Comparison of ENCODE assay signal across 7 mouse cellular contexts in genomic region chr4:35156751-35157611, GRCm38 (mm10). TPM values are rescaled to one million over a fixed set of nuclear protein-coding genes. Genes with fewer than 3 reads are reported as not detected.
DNase-seq lines count a peak whose midpoint lies in the region; ATAC-seq and TF ChIP-seq lines count a peak whose summit lies in the region.

Gene Mob3b (minus strand): TSS chr4:35157484.

- 0 out of 2 replicates have a peak, but pooled peaks cover 3% of the 10 kb centered on the region for H3K4me1 ChIP-seq in embryonic facial prominence, embryonic 14.5 days (ENCODE audit: control insufficient read depth, insufficient read depth, low read length)
- peaks cover 8% of the 10 kb centered on the region; the same call in 1 of the 2 replicates for H3K4me1 ChIP-seq in limb, embryonic 14.5 days (ENCODE audit: control insufficient read depth, insufficient read depth, low read length)
- H3K4me1 ChIP-seq in midbrain, embryonic 16.5 days (ENCODE audit: control insufficient read depth, insufficient read depth, low read length) = peaks cover 9% of the 10 kb centered on the region; the same call in 1 of the 2 replicates
- H3K4me1 ChIP-seq in spleen, adult 2 months (ENCODE audit: control insufficient read depth, insufficient read depth, insufficient read length) = no peaks in the 10 kb centered on the region

- no peaks in the 10 kb centered on the region; the same call in 1 of the 2 replicates for H3K27me3 ChIP-seq in embryonic facial prominence, embryonic 14.5 days (replicated peaks; ENCODE audit: control insufficient read depth, insufficient read depth, low read length)
- H3K27me3 ChIP-seq in limb, embryonic 14.5 days (ENCODE audit: control insufficient read depth, insufficient read depth, low read length) = no peaks in the 10 kb centered on the region
- no peaks in the 10 kb centered on the region; the same call in none of the 2 replicates for H3K27me3 ChIP-seq in midbrain, embryonic 16.5 days (ENCODE audit: control insufficient read depth, insufficient read depth, low read depth, low read length)
- H3K27me3 ChIP-seq in spleen, adult 2 months (ENCODE audit: control insufficient read depth, insufficient read depth, low read length) = no peaks in the 10 kb centered on the region

- H3K27ac ChIP-seq in embryonic facial prominence, embryonic 14.5 days (replicated peaks; ENCODE audit: low read depth, low read length) = peak within 1 kb of the TSS; percentile 84
- H3K27ac ChIP-seq in limb, embryonic 14.5 days (replicated peaks; ENCODE audit: low read depth, low read length) = peak within 1 kb of the TSS; percentile 89
- peak within 1 kb of the TSS; percentile 41; the same call in 1 of the 2 replicates for H3K27ac ChIP-seq in midbrain, embryonic 16.5 days (ENCODE audit: low read length)
- peak within 1 kb of the TSS; percentile 64 for H3K27ac ChIP-seq in spleen, adult 2 months (ENCODE audit: insufficient read depth, low read length)

- ATAC-seq in embryonic facial prominence, embryonic 14.5 days (ENCODE audit: low read depth) = peak; percentile 83
- peak; percentile 77 for ATAC-seq in limb, embryonic 14.5 days (ENCODE audit: low FRiP score, low read depth)
- ATAC-seq in midbrain, embryonic 16.5 days = peak; percentile 88

- H3K9ac ChIP-seq in embryonic facial prominence, embryonic 14.5 days (ENCODE audit: low read depth, low read length) = peak within 1 kb of the TSS; percentile 75
- H3K9ac ChIP-seq in limb, embryonic 14.5 days (ENCODE audit: low read depth, low read length, severe bottlenecking) = peak within 1 kb of the TSS; percentile 67
- peak within 1 kb of the TSS; percentile 66 for H3K9ac ChIP-seq in midbrain, embryonic 16.5 days (ENCODE audit: low read depth, low read length)

- TF ChIP-seq POLR2A in limb, embryonic 14.5 days (IDR thresholded peaks at IDR 0.05; ENCODE audit: borderline replicate concordance, extremely low read depth, insufficient read depth, insufficient read length) = peak; percentile 23; the same call in 1 of the 2 replicates
- TF ChIP-seq POLR2A in spleen, adult 2 months (IDR thresholded peaks at IDR 0.05; ENCODE audit: low read depth, low read length) = no peak

- under 1% methylated on average over 45 of the region's 50 CpGs for WGBS in embryonic facial prominence, embryonic 14.5 days
- under 1% methylated on average over 50 of the region's 50 CpGs for WGBS in limb, embryonic 14.5 days
- under 1% methylated on average over 50 of the region's 50 CpGs for WGBS in midbrain, embryonic 16.5 days
- WGBS in spleen, adult 2 months = under 1% methylated on average over 50 of the region's 50 CpGs

- H3K4me2 ChIP-seq in embryonic facial prominence, embryonic 14.5 days (ENCODE audit: low read depth, low read length) = peak within 1 kb of the TSS; percentile 92
- H3K4me2 ChIP-seq in limb, embryonic 14.5 days (replicated peaks; ENCODE audit: low read depth, low read length, severe bottlenecking) = peak within 1 kb of the TSS; percentile 88
- H3K4me2 ChIP-seq in midbrain, embryonic 16.5 days (ENCODE audit: low read length) = peak within 1 kb of the TSS; percentile 100

- TF ChIP-seq CTCF in spleen, adult 2 months (IDR thresholded peaks at IDR 0.05; ENCODE audit: extremely low read depth, insufficient read depth, insufficient read length, insufficient replicate concordance) = peak; percentile 93

- no peaks in the 10 kb centered on the region for H3K36me3 ChIP-seq in embryonic facial prominence, embryonic 14.5 days (ENCODE audit: control insufficient read depth, insufficient read depth, low read length)
- H3K36me3 ChIP-seq in limb, embryonic 14.5 days (ENCODE audit: control insufficient read depth, insufficient read depth, low read length) = no peaks in the 10 kb centered on the region
- H3K36me3 ChIP-seq in midbrain, embryonic 16.5 days (ENCODE audit: control insufficient read depth, insufficient read depth, low read length) = no peaks in the 10 kb centered on the region
- H3K36me3 ChIP-seq in spleen, adult 2 months (ENCODE audit: control insufficient read depth, insufficient read depth, low read length) = no peaks in the 10 kb centered on the region

- peak; percentile 93 to 95 for DNase-seq in adrenal gland, postnatal 36 days
- peak; percentile 87 for DNase-seq in embryonic facial prominence, embryonic 14.5 days (ENCODE audit: low spot score)
- DNase-seq in heart, adult 9 months (ENCODE audit: low spot score in 2 of 2) = peak; percentile 72 to 82
- peak; percentile 94 for DNase-seq in kidney, adult 9 months
- peak; percentile 83 for DNase-seq in limb, embryonic 14.5 days (ENCODE audit: low spot score)
- peak; percentile 68 to 89 for DNase-seq in spleen, adult 2 months (ENCODE audit: low read depth in 1 of 2, low spot score in 2 of 2)

- no peaks in the 10 kb centered on the region for H3K9me3 ChIP-seq in embryonic facial prominence, embryonic 14.5 days (ENCODE audit: control insufficient read depth, low read length)
- H3K9me3 ChIP-seq in limb, embryonic 14.5 days (ENCODE audit: control insufficient read depth, low read length) = no peaks in the 10 kb centered on the region
- H3K9me3 ChIP-seq in midbrain, embryonic 16.5 days (replicated peaks; ENCODE audit: control insufficient read depth, low read length, poor library complexity, severe bottlenecking) = no peaks in the 10 kb centered on the region

- peak within 1 kb of the TSS; percentile 64 for H3K4me3 ChIP-seq in embryonic facial prominence, embryonic 14.5 days (ENCODE audit: low read depth, low read length)
- H3K4me3 ChIP-seq in limb, embryonic 14.5 days (replicated peaks; ENCODE audit: low read length) = peak within 1 kb of the TSS; percentile 61
- peak within 1 kb of the TSS; percentile 65 for H3K4me3 ChIP-seq in midbrain, embryonic 16.5 days (ENCODE audit: low read depth, low read length)
- peak within 1 kb of the TSS; percentile 88 for H3K4me3 ChIP-seq in spleen, adult 2 months (ENCODE audit: extremely low read depth, insufficient read depth, insufficient read length)

RNA-seq across cellular contexts. Expression of gene Mob3b, which starts in this region (rescaled TPM):
- total RNA-seq in adrenal gland, postnatal 36 days (2021) = 10 to 100 TPM; 28.9 to 31.8 TPM
- 6.3 and 7.2 TPM in 2 replicates for polyA plus RNA-seq in embryonic facial prominence, embryonic 14.5 days (2014; fragmentation: Nextera tagmentation; extraction: Ambion mirVana)
- polyA plus RNA-seq in limb, embryonic 14.5 days (2012; rRNA removed) = 3.3 and 4.0 TPM in 2 replicates
- polyA plus RNA-seq in limb, embryonic 14.5 days (2014; fragmentation: Nextera tagmentation; extraction: Ambion mirVana) = 7.8 and 10.5 TPM in 2 replicates
- 2.8 and 3.9 TPM in 2 replicates for polyA plus RNA-seq in midbrain, embryonic 16.5 days (2015; fragmentation: Nextera tagmentation; extraction: Ambion mirVana)
- polyA plus RNA-seq in spleen, adult 2 months (2012; rRNA removed) = 2.3 and 2.8 TPM in 2 replicates

Comparison
In these comparisons a context has a peak if more than half of its experiments do, and no peak if none do; other contexts are left out.
1. Peak in every context shown above with its lines: DNase-seq, ATAC-seq, H3K4me3 ChIP-seq and H3K27ac ChIP-seq.